Mouse (Mus musculus) adrenal gland, adult 2 months (tissue): ENCODE results near the gene Ttc24. TPM values are rescaled to one million over a fixed set of nuclear protein-coding genes. Genes with fewer than 3 reads are reported as not detected.

Source experiments
- DNase-seq: peaks from one replicate; pipeline ENCODE4 v3.0.0; 2021
- long read RNA-seq: library from polyadenylated mRNA; stranded (forward); transcript quantifications from one replicate; pipeline ENCODE4 v2.0.0, GENCODE M21; 2021
- polyA plus RNA-seq: library from polyadenylated mRNA; depleted of rRNA; stranded (reverse); fragments of >200 nt; gene quantifications from 2 replicates; pipeline ENCODE4 v1.2.3, GENCODE M21; 2012; rRNA removed
- total RNA-seq, 2 experiments: library from RNA; stranded (reverse); gene quantifications; 2 replicates each; pipeline ENCODE4 v1.2.3; 2021

Ttc24 gene
- total RNA-seq (not detected), polyA plus RNA-seq (not detected in 2 replicates)
- long read RNA-seq = 0 reads

GRCm38 (mm10) chr3:88078204-88078603 lies at the start of gene Ttc24:
TSS of gene Ttc24 (minus strand) at chr3:88078304.
- DNase-seq = no peak

DNA sequence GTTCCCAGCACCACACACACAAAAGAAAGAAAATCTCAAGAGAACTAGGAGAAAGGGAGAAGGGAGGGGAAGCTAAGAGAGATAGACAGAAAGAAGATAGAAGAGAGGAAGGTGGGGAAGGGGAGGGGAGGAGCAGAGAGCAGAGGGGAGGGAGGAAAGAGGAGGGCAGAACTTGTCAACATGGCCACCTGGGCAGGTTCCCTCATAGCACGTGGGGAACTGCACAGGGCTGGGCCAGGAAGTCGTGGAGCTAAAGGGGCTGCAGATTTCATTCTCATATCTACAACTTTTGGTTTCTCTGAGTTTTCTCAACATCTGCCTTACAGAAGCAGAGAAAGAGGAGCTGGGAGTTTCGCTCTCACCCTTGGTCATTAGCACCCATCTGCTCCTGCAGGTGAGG lies 49.5 kb upstream of the Ttc24 start:
- DNase-seq = no peak

DNA sequence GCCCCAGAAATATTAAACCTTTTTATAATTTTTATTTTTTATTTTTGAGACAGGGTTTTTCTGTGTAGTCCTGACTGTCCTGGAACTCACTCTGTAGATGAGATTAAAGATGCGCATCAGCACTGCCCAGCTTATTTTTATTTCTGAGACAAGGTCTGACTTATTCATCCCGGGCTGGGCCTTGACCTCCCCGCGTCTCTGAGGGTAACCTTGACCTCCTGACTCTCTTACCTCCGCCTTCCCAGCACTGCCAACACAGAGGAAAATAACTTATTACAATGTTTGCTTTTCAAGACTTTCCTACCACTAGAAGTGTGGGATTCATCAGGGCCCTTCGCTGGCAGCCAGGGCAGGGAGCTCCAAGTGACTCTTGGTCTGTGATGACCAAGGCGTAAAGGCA lies 48.1 kb upstream of the Ttc24 start:
- peak; percentile 81 for DNase-seq

DNA sequence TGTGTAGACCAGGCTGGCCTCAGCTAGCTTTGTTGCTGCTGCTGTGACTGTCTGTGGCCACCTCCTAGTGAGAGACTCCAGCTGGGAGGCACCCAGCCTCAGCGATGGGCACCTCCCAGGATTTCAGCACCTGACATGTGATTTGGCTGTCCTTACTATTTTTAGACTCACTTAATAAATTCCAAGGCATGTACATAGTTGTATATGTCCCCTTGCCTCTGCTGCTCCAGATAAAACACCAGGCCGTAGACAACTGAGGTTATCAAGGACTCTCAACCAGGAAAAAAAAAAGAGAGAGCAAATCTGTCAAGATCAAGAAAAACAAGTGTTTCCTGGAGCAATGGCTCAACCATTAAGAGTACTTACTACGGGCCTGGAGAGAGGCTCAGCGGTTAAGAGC lies 47.1 kb upstream of the Ttc24 start:
- no peak for DNase-seq

DNA sequence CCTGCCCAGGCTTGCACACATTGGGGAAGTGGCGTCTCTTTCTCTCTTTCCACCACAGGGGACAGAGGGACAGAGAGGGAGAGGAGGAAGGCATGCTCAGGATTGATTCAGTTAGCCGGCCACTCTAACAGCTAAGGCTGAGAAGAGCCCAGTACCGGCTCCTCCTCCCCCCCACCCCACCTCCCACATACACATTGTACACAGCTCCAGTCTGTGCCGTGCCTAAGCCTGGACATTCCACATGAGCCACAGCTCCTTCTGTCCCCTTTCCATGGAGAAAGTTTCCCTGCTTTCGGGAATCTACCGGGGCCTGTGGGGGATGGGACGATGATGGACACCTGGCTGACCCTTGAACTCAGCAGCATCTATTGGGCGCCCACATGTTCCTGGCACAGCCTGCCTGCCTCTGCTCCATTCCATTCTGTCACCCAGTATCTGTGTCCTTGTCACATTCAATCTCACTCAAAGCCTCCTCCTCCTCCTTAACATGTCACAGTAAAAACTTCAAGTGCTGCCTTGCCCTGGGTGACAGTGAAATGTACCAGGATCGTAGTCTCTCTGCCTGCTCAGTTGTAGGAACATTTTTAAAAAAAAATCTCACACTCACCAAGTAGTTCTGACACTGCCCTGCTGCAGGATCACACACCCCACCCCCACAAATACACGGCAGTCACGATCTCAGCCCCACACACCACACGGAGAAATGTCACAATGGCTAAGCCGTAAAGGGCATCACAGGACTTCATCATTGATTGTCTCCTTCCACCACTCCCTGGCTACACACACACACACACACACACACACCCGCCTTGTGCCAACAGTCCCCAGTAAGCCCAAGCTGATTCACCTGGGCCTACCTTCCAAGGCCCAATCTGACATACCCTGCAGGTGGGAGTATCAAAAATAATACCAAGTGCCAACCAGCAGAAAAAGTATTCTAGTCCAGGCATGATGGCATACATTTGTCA lies 43.3 kb upstream of the Ttc24 start:
- no peak for DNase-seq

- no peak for DNase-seq
These were observed 42.1 kb upstream of the Ttc24 start for GRCm38 (mm10) chr3:88120117-88120651.

DNA sequence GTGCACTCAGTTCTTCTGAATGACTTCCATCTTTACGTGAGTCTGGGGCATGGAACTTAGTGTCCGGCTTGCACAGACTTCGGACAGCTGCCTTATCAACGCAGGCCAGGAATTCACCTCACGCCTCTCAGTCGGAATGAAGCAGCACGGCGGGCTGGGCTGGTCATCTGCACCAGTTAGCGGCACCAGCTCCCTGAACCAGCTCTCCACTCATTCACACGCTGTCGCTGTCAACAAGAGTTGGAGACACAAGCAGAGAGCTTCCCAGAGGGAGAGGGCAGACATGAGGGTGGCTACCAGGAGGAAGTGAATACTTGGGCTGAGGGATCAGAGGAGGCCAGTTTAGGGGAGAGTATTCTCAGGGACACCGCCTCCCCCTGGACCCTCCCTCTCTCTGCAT lies 36.3 kb upstream of the Ttc24 start:
- no peak for DNase-seq

GRCm38 (mm10) chr3:88109126-88109525 lies 31.0 kb upstream of the Ttc24 start:
- DNase-seq = no peak

GRCm38 (mm10) chr3:88106126-88106525 lies 28.0 kb upstream of the Ttc24 start:
- no peak for DNase-seq

DNA sequence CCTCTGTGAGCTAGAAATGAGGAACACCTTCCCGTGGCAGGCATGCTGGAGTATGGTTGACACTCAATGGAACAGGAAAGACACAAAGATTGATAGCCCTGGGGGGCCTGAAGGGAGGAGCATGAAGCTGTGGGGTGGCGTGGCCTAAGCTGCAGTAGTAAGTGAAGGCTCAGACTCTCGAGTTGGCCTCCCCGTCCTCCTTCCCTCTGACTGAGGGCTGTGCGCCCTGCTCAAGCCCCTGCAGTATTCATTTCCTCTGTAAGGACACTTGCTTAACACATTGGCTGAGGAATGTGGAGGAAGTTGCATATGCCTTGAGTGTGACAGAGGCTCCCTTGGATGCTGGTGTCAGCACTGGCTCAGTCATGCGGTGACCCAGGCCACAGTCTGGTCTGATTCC lies 24.5 kb upstream of the Ttc24 start:
- peak; percentile 19 for DNase-seq

DNA sequence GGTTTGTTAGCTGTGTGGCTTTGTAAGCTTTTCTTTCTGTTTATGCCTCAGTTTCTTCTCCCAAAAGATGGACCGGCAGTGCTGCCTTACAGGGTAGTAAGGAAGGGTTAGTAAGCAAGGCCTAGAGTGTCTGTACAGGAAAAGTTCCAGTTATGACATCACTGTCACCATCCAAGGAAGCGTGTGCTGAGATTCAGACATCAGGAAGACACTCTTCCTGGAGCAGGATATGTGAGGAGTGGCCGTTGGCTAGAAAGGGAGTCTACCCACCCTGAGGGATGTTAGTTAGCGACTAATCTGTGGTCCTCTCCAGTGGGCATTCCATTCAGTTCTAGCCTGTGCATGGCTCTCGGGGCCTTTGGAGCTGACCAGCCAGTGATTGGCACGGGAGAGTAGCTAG lies 24.1 kb upstream of the Ttc24 start:
- DNase-seq = peak; percentile 12

- DNase-seq = peak; percentile 41
These were observed 23.6 kb upstream of the Ttc24 start for GRCm38 (mm10) chr3:88101736-88102135.

- no peak for DNase-seq
These were observed 22.1 kb upstream of the Ttc24 start for GRCm38 (mm10) chr3:88100251-88100650.

- DNase-seq = no peak
These were observed 19.6 kb upstream of the Ttc24 start for GRCm38 (mm10) chr3:88097666-88098065.

DNA sequence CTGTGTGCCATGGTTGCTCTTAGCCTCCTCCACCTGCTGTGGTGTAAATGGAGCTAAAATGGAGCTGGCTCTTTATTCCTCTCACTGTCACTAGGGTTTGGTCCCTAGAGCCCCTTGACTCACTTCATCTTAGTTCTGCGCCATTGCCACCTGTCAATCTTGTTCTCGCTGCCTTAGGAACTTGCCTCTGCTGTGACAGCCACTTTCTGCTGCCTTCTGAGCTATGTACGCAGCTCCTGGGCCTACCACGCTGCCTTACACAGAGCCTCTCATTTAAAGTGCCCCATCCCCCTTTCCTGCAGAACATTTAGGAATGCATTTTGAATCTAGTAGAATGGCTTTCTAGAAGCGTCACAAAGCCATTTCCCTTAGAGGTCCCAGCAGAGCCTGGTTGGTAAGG lies 16.0 kb upstream of the Ttc24 start:
- no peak for DNase-seq

GRCm38 (mm10) chr3:88090616-88091015 lies 12.5 kb upstream of the Ttc24 start:
- DNase-seq = no peak

DNA sequence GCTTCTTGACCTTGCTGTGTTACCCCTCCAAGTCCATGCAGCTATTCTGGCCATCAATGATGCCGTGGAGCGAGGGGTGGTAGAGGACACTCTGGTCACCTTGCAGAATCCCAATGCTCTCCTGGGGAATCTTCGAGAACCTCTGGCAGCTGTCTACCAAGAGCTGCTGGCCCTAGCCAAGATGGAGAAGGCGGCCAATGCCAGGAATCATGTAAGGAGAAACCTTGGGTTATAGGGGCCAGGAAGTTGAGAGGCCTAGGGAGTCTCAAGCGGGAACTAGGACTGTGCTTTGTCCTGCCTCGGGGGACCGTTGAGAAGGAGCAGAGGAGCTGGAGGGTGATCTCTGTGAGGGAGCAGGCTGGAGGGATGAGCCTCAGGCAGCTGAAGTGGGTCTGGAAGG lies 12.0 kb upstream of the Ttc24 start:
- DNase-seq = no peak

- no peak for DNase-seq
These were observed 9.6 kb upstream of the Ttc24 start for GRCm38 (mm10) chr3:88087688-88088087.

DNA sequence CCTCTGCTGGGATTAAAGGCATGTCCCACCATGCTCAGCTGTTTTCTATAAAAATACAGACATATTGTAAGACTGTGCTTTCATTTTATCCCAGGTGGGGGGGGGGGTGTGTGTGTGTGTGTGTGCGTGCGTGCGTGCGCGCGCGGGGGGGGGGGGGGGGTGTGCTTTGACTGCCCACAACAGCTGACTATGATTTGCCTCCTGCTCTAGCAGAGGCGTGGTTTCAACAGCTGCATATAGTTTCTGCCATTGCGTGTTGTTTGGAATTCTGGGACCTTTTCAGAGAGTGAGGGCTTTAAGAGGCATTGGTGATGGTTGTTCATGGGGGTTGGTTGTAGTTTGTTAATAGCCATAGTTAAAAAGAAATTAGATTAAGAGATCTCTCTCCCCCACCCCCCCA lies 7.4 kb upstream of the Ttc24 start:
- no peak for DNase-seq

DNA sequence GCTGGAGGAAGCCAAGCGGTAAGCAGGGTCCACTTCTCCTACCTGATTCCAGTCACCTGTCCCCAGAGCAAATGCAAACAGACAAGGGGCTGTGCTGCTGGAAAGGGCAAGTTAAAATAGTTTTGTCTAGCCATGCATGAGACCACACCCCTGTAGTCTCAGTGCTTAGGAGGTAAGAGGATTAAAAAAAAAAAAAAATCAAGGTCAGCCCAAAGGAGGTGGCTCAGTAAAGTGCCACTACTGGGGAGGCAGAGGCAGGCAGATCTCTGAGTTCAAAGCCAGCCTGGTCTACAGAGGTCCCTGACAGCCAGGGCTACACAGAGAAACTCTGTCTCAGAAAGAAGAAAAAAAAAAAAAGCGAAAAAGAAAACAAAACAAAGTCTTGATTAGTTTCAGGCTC lies 5.9 kb upstream of the Ttc24 start:
- no peak for DNase-seq

GRCm38 (mm10) chr3:88082663-88083062 lies 4.6 kb upstream of the Ttc24 start:
- DNase-seq = no peak

GRCm38 (mm10) chr3:88082224-88082618 lies 4.1 kb upstream of the Ttc24 start:
- no peak for DNase-seq

DNA sequence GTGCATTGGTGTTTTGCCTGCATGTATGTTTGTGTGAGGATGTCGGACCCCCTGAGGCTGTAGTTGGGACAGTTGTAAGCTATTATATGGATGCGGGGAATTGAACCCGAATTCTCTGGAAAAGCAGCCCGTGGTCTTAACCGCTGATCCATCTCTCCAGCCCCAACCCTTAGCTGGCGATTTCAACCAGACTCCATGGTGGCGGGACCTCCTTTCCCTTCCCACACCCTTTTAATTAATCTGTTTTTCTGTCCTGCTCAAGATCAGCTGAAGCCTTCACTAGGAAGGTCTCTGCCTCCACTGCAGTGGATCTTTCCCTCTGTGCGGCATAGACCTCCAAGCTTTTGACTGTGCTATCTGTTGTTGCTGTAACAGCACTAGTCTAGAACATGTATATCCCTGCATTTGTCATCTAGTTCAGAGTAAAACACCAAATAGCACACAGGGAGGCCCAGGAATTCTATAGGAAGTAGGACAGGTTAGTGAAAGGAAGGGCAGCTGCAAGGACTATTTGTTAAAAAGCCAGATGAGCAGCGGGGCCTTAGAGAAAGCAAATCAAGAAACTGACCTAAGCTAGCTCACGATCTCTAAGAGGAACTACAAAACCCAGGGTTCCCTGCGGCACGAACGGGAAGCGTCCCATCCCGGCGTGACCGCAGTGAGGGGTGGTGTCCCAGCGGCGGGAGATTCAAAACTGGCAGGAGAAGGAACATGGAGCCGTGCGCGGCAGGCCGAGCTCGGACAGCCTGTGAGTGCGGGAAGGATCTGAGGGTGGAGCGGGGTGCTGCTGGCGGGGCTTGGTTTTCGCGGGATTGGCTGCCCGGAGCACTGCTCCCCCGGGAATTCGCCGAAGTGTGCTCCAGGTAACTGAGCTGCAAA lies 3.5 kb upstream of the Ttc24 start, which contains the start of gene Iqgap3:
TSS of gene Iqgap3 (plus strand) at position 627 of the 879 bp plus-strand sequence.
- DNase-seq = peak; percentile 91
